Mouse (Mus musculus): ENCODE results near the gene Fam129c.

The Fam129c gene

DNA sequence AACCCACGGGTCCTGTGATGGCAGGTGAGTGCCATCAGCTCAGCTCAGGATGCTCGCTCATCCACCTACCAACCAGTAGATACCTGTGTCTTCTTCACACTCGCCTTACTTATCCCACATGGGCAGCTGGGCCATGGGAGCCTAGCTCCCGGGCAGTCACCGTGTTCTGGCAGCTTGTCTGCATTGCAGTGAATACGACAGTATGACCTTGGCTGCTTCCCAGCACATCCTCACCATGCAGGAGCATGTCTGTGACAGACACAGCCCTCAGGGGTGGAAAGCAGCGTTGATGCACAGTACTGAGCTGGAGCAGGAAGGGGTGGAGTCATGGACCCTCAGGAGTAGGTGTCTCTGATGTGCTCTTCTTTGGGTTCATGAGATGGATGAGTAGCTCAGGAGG lies 23.0 kb upstream of the Fam129c start:
- no peak for DNase-seq (ENCODE audit: low spot score)

DNA sequence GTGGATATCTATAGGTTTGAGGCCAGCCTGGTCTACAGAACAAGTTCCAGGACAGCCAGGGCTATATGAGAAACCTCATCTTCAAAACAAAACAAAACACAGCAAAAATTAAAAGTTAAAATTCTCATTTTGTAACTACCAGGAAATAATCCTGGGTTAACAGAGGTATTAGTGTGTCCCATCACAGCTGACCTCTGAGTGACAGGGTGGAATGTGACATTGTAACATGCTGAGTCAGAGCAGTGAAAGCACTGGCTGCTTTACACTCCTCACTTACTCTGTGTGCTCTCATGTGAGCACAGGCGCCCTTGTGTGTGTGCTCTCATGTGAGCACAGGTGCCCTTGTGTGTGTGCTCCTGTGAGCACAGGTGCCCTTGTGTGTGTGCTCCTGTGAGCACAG lies 22.4 kb upstream of the Fam129c start:
- DNase-seq (ENCODE audit: low spot score) = no peak

DNA sequence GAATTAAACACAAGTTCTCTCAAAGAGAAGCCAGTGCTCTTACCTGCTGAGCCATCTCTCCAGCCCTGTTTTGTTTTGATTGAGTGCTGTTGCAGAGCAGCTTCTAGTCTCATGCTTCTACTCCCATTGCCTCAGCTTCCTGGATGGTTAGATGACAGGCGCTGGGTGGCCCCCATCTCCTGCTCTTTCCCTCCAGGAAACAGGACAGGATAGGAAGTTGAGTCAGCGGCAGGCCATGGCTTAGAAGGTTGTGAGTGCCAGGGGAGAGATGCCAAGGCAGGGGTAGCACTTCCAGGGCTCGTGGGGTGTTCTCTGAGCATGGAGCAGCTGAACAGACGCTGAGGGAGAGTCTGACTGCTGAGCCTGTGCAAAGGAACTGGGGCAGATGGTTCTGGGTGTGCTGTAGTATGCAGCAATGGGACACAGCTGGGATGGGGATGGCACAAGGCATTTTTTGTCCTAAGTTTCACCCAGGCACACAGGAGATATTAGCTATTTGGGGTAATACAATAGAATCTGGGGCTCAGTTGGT lies 19.5 kb upstream of the Fam129c start:
- DNase-seq (ENCODE audit: low spot score) = no peak

DNA sequence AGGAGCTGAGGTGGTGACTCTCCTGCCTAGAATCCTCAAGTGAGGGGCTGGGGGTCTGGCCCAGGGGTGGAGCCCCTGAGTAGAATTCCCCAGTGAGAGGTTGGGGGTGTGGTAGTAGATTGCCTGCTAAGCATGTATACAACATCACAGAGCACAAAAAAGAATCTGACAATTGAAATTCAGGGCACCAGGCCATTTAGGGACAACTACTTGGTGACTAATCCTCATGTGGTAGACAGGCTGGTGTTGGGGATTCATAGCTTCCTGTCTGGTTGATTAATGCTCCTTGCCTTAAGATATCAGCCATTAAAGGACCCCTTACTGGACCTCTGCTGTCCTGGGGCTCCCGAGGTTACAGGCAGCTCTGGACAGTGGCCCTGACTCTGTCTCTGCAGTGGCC lies 18.4 kb upstream of the Fam129c start:
- no peak for DNase-seq (ENCODE audit: low spot score)

DNA sequence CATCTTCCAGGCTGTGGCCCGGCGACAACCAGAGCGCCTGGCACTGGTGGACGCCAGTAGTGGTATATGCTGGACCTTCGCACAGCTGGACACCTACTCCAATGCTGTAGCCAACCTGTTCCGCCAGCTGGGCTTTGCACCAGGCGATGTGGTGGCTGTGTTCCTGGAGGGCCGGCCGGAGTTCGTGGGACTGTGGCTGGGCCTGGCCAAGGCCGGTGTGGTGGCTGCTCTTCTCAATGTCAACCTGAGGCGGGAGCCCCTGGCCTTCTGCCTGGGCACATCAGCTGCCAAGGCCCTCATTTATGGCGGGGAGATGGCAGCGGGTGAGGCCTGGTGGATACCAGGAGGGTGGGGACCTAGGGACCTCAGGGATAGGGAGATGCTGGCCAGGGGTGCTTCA lies 18.0 kb upstream of the Fam129c start:
- DNase-seq (ENCODE audit: low spot score) = peak; percentile 57

DNA sequence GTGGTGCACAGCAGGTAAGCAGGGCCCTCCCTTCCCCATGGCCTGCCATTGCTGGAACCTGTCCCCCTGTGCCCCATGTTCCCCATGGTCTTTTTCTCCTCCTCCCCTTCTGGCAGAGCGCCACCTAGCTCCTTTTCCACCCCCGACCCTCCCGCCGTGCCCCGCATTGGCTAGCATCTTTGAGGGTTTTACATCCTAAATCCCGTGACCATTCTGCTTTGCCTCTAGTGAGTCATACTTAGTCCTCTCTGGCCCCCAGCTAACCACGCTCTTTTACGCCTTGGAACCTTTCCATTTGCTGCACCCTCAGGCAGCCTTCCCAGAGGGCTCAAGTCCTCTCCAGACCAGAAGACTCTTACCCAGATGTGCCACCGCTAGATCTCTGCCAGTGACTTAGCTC lies 17.2 kb upstream of the Fam129c start:
- DNase-seq (ENCODE audit: low spot score) = no peak

DNA sequence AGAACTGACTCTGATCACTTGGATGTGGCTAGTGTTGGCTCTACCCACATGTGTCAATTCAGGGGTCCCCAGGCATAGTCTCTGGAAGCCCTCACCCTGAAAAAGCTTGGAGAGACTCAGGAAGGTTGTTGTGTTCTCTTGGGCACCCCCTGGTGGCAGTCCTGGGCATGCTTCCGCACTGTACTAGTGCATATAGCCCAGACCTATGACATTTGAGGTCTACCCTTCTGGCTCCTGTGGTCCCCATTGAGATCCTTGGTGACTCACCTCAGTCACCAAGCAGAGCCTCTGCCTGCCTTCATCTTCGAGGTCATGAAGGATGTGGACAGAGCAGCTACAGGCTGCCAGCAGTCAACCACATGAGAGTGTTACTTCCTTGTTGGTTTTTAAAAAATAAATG lies 10.6 kb upstream of the Fam129c start:
- DNase-seq (ENCODE audit: low spot score) = peak; percentile 55

DNA sequence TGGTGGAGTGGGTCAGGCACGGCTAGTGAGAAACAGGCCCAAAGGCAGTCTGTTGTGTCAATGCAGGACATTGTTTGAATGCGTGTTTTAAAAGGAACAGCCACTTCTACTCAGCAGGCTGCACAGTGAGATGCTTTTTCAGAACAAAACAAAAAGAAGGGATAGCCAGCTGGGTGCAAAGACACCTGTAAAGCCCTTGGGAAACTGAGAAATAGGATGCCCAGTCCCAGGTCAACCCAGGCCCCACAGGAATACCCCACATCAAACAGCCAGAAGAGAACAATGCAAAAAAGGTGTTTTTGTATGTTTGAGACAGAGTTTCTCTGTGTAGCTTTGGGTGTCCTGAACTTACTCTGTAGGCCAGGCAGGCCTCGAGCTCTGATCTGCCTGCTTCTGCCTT lies 8.7 kb upstream of the Fam129c start:
- no peak for DNase-seq (ENCODE audit: low spot score)

DNA sequence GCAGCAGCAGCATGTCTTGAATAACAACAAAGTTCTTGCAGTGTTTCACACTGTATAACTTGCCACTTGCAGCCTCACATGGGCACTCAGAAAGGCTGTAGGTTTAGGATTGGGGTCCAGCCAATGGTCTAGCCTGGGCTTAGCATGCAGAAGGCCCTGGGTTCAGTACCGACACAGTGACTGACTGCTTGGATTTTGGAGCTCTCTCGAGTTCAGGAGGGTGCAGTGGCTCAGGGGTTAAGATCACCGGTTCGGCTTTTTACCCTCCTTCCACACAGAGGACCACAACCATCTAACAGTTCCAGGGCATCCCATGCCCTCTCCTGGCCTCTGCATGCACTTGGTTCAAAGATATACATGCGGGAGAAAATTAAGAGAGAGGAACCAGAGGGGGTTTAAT lies 6.4 kb upstream of the Fam129c start:
- no peak for DNase-seq (ENCODE audit: low spot score)

DNA sequence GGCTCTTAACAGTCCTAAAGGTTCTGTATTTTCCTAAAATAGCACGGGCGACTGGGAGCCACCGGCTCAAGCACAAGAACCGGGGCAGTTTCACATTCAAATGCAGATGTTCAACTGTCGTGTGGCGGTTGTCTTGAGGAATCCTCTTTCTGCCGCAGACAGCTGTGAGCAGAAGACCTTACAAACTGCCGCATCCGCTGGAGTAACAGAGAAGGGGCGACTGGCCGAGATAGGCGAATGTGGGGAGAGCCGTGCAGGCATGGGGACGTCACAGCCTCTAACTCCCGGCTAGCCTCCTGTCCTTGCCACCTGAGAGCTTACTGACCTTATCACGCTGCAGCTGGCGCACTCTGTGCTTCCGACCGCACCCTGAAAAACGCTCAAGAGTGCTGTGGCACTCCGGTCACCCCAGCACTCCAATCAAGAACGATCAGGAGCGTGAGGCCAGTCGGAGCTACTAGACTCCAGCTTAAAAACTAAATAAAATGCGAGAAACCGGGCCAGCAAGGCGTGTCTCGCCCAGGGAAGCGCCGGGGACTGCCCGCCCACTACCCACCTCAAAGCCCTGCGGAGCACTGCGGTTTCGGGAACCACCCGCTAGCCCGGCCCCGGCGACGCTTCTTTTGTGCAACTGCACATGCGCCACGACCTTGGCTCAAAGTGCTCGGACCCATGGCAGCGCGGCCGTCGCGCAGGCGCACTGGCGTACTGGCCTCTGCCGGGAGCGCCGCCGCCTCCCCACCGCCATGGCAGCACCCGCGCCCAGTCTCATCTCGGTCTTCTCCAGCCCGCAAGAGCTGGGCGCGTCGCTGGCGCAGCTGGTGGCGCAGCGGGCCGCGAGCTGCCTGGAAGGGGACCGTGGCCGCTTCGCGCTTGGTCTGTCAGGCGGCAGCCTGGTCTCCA lies 5.7 kb upstream of the Fam129c start, which contains the start of gene Pgls:
TSS of gene Pgls (plus strand) at position 706 of the 903 bp plus-strand sequence.
- DNase-seq (ENCODE audit: low spot score) = peak; percentile 96

DNA sequence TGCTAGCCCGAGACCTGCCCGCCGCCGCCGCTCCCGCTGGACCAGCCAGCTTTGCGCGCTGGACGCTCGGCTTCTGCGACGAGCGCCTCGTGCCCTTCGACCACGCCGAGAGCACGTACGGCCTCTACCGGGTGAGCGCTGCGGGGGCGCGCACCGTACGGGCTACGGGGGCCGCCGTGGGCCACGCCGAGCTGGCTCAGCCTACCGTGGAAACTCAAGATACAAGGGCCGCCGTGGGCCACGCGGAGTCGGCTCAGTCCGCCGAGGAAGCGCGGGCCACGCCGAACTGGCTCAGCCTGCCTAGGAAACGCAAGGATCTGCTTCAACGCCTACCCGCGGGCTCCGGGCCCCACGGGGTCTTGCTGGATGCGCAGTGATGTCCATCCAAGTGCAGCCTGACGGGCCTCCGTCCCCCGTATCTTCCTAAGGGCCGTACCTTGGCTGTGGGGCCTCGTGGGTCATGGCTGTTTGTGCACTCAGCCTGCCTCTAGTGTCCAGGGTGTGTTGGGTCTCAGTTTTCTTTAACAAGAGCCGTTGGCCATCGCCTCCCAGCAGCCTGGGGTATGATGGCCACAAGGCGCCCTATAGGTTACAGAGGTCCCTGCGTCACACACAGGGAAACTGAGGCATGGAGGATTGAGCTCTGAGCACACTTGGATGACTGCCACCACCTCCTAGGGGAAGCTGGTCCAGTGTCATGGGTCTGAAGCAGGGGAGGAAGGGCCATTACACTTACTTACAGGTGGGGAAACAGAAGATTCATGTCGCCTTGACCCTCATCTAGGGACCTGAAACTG lies 4.9 kb upstream of the Fam129c start:
- DNase-seq (ENCODE audit: low spot score) = peak; percentile 83

DNA sequence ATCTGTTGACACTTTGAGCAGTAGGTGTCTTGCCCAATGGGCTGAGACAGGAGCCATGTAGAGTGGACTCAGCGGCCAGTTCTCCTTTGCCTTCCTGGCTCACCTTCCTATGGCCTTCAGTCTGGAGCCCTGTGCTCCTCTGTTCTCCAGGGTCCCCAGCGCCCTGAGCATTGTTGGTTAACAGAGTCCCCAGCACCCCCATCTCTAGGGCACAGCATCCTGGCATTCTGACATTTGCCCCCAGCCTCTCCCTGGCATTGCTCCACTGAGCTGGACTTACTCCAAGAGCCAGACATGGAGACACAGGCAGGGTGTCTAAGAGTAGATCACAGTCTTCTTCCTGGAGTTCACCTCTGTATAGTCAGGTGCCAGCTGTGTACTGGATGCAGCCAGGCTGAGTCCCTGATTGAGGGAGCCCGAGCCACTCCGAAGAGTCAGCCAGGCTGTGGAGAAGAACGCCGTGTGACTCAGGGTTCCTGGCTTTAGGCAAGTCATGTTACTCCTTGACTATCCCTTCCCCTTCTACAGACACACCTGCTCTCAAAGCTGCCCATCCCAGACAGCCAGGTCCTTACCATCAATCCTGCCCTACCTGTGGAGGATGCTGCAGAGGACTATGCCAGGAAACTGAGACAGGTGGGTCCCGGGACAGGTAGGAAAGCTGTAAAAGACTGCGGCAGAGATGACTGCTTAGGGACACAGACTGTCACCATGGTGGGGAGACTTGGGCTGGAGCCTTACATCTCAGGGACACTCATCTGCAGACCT lies 3.7 kb upstream of the Fam129c start:
- DNase-seq (ENCODE audit: low spot score) = no peak

DNA sequence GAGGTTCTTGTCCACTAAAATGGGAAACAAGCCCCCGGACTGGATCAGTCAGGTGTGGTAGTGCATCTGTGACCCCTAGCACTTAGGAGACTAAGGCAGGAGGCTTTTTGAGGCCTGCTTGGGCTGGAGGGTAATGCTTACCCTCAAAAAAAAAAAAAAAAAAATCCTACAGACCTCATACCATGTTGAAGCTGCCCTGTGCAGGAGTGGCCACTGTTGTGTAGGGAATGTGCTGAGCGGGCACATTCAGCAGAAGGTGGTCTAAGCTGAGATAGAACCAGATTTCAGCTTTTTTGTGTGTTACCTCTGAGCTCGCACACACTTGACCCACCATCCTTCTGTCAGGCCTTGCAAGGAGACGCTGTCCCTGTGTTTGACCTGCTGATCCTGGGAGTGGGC lies 3.1 kb upstream of the Fam129c start:
- DNase-seq (ENCODE audit: low spot score) = no peak

DNA sequence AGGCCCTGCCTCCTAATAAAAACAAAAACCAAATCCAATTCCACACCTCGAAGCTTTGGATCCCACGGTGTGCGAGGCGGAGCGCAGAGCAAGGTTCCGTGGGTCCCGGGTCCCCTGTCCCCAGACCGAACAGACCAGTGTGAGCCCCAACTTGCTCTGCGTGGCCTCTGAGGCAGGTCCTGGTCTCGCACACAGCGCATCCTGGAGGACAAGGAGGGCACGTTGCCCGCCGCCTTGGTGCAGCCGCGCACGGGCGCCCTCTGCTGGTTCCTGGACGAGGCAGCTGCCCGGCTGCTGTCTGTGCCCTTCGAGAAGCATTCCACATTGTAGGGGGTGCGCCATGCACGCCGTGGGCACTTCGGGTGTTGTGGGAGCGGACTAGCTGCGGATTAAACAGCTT lies 1.6 kb upstream of the Fam129c start:
- peak; percentile 91 for DNase-seq (ENCODE audit: low spot score)

DNA sequence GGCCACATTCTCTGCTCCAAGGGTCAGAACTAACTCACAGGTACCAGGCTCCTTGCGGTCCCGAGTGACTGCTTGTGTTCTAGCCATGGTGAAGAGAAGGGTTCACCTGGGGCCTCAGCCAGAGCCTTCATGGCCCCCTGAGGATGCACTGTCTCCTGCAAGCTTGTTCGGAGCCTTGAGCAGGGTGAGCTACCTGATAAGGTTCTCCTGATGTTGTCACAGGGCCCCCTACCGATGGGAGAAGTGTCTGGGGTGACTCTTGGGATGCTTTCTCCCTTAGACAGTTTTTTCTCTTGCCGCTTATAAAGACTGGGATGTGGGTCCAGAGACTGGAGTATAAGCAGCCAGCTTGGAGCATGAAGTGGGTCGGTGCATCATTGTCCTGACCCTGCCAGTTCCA lies 1.1 kb upstream of the Fam129c start:
- DNase-seq (ENCODE audit: low spot score) = no peak

DNA sequence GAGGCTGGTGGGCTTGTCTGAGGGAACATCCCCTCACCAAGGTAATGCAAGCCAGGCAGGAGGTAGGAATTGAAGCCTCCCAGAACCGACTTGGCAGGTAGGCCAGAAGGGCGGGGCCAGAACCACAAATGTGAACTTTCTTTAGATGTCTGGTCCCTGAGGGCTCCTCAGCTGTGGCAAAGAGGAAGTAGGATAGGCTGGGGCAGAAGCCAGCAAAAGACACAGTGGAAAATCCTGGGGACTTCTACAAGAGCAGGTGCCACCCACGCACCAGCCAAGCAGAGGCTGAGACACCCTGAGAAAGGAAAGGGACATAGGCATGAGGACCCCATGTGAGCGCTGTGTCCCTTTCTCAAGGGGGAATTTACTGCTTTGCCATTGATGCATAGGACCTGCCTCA lies 650 bp upstream of the Fam129c start:
- no peak for DNase-seq (ENCODE audit: low spot score)

DNA sequence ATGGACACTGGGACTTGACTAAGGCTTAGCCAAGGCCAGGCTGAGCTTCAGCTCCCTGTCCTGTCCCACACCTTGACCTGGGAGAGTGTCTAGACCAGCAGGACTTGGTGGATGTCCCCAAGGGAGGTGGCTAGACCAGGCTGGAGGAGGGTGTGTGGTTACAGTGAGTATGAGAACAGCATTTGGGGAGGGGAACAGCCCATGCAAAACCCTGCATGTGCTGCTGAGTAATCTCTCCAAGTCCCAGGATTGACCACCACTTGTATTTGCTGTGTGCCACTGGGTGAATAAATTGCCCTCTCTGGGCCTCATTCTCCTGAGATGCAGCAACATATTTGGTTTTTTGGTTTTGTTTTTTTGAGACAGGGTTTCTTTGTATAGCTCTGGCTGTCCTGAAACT lies 927 bp downstream of the Fam129c start:
- no peak for DNase-seq (ENCODE audit: low spot score)

DNA sequence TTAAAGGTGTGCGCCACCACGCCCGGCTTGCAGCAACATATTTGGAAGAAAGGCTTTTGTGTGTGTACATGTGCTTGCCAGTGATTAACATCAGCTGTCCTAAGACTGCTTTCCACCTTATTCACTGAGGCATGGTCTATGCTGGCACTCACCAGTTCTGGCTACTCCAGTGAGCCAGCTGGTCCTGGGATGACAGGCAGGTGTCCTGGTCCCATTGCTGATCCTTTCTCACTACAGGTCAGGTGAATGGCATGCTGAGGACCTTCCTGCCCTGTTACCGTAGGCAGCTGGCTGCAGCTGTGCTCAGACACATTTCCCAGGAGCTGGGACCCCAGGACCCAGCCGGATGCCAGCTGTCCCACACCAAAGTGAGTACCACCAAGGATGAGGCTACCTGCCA lies 1.4 kb downstream of the Fam129c start:
- no peak for DNase-seq (ENCODE audit: low spot score)

DNA sequence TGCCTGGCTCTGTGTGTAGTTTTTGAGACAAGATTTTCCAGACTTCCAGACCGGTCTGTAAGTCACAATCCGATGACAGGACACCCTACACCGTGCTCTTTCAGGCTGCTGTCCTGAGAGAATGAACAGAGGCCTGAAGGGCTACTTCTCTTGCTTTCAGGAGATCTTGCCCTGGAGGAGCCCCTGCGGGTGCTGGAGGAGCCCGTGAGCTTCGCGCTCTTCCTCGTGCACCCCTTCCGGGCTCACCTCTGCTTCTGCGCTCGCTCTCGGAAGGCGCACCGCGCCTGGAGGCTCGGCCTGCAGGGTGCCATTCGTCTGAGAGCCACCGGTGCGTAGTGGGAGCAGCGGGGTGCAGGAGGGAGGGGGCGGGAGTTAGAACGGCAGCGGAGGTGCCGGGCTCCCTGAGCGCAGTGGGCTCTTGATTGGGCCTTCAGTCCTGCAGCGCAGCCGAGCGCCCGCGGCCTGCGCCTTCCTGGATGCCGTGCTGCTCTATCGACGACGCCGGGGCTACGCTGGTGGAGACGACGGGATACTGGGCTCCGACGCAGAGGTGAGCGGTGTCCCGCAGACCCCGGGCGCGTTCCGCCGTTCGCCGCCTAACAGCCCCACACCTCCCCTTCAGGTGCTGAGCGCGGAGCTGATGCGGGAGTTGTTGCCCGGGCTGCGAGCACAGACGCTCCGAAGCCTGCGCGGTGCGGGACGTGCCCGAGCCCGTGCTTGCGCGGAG lies 4.7 kb downstream of the Fam129c start:
- no peak for DNase-seq (ENCODE audit: low spot score)

DNA sequence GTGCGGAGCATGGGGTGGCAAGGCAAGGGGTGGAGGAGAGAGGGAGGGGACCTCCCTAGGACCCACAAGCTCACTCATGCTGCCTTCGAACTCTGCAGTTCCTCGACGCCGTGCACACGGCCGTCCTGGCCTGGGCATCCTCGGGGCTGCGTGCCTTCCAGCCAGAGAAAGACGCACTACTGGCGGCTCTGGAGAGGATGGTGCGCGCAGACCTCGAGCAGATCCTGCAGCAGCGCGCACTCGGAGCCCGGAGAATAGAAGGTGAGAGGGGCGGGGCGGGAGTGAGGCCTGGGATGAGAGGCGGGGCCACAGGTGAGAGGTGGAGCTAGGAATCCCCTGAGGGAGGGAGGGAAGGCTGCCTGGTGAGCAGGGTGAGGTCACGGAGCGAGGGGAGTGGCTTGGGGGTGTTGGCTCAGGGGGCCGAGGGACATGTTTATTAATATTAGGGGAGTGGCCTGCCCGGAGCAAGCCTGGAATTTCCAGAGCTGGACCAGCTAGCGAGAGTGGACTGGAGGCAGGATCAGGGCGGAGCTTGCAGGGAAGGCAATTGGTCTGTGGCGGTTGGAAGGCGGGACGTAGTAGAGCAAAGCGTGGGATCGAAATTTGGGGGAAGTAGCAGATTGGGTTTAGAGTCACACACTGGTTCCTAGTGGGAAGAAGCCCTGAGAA lies 5.4 kb downstream of the Fam129c start:
- DNase-seq (ENCODE audit: low spot score) = peak; percentile 66

DNA sequence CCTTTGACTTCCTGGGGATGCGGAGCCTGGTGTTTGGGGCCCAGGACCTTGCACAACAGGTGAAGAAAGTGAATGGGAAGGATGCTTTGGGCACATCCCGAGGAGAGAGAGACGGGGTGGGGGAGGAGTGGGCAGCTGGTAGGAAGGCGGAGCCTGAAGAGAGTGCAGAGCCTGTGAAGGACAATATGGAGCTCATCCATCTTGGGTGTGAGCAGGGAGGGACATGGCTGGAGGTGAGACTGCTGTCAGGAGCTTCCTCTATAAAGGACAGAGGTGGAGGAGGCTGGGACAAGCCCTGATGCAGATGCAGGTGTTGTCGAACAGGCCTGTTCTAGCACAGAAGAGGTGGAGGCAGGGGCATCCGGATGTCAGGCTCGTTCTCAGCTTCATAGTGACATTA lies 6.6 kb downstream of the Fam129c start:
- DNase-seq (ENCODE audit: low spot score) = no peak

Measured in ovary, postnatal 36 days (tissue).